Mouse (Mus musculus): ENCODE measurements at regions not wholly inside any gene's neighbourhood (a gene's known extent, or its start where the extent isn't known, plus 50 kb on each side); places are given as distances from the start of the nearest gene placed in this dataset.

DNA sequence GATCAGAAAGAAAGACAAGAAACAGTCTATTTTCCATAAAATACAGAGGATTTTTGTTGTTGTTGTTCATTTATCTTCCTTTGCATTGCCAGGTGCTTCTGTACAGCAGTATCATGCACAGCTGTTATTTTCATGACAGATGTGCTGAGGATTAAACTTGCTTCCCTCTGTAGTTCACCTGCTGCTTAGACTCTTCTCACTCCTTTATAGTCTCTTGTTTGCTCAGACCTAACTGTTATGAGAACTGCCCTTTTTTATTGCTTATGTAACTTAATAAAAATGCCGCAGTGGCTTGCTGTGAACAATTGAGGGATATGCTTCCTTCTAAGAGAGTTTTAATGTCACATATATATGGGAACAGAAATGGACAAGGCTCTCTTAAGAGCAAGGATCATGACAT, 467.1 kb downstream of the Adcyap1 start:
- no peak for DNase-seq (ENCODE audit: low read depth, low spot score)

DNA sequence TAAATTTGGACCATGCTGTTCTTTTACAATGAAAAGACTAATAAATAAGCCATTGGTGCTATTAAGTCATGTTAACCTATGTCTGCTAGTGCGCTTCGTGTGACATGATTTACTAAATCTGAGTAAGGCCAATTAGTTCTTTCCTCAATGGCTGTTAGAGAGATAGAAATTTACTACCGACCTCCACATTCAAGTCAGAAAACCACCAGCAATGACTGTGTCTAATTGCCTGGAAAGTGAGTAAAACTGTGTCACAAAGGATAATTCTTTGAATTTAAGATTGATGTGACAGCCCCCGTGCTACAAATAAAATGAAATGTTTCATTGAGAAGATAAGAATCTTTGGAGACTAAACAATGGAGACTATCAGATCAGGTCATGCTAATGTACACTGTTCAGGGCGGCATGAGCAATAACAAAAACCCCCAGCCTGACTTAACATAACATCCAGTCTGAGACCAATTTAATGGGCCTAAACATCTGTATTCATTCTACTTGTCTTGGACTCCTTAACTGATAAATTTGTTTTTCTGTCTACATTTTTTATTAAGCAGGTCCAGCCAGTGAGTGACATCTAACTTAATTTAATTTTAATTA, 477.6 kb downstream of the Adcyap1 start:
- DNase-seq (ENCODE audit: low read depth, low spot score): no peak

DNA sequence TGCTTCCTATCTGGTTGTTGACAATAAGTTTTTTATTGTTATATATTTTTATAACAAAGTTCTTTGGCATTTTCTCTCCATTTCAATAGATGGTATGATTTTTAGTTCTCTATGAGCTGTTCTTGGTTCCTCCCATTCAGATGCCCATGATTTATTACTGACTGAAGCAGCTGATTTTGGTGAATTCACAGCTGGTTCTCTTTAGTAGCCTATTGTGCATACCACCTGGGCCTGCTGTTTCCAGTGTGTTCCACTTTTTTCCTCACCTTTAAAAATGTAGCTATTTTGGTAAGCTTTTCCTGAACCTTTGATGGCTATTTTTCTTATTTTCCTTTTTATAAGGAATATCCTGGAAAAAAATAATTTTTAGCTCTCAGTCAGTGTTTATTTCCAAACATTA, 501.9 kb downstream of the Adcyap1 start:
- no peak for DNase-seq (ENCODE audit: low read depth, low spot score)

DNA sequence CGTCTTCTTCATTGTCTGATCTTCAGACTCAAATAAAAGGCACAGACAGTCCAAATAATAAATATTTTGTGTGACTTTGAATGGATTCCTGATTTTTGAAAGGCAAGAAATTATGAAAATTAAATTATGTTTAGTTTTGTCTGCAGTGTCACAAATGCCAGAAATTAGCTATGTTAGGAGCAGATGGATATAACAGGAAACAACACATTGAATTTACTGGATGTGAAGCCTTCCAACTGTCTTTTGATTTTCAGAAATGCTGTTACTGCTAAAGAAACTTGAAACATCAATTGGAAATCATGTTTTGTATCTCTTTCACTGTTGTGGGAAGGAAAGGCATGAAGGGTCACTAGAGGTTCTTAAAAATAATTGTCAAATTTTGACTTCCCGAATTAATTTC, 518.8 kb downstream of the Adcyap1 start:
- DNase-seq (ENCODE audit: low read depth, low spot score): peak; percentile 22

DNA sequence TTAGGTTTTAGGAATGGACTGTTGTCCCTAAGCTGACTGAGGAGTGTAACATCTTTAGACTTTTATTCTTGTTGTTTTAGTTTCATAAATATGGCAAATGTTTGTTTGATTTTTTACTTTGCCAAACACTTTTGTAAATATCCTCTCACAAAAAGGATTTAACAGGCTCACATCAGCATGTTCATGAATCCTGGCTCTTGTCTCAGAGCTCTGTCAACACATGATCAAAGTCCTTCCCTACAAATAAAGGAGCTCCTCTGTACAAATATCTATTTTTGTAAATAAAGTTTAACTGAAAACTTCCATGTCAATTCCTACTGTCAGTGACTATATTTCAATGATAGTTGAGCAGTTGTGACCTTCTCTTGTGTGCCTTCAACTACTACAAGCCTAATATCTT, 542.5 kb downstream of the Adcyap1 start:
- DNase-seq (ENCODE audit: low read depth, low spot score): no peak

DNA sequence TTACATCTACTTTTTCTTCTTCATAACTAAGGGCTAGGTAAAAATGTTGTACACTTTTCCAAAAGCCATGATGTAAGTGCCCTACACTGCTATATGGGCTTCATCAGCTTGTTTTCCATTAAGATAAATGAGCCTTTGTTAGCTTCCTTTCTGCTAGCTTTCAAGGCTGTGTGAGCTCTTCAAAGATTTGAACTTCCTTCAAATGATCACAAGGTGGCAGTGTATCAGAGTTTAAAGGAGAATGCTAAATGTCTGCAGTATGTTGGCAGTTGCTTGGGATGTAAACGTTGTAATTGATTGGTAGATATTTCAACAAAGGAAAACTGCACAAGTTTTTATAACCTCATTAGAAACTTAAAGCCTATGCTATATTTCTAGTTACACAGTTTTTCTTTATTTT, 563.5 kb downstream of the Adcyap1 start:
- no peak for DNase-seq (ENCODE audit: low read depth, low spot score)
